Mouse (Mus musculus) spleen, adult 2 months (tissue): ENCODE measurements around the gene Snurf.

ENCODE experiments used
- CTCF ChIP-seq: fragments of 200-500 bp; IDR thresholded peaks from 2 replicates; pipeline ENCODE4 v1.5.1; 2011; ENCODE audit warnings: mild to moderate bottlenecking, inconsistent platforms; ENCODE audit not compliant: insufficient read depth, insufficient read length, insufficient replicate concordance; ENCODE audit errors: extremely low read depth
- POLR2A ChIP-seq: fragments of 200-500 bp; IDR thresholded peaks from 2 replicates; pipeline ENCODE4 v1.6.1; 2011; ENCODE audit warnings: low read depth, low read length, inconsistent platforms

GRCm38 (mm10) chr7:60007727-60008360 is 3.0 kb upstream of the Snurf start:
- no peak for TF ChIP-seq CTCF
- TF ChIP-seq POLR2A = no peak
